Mouse (Mus musculus) cerebellum, adult 9-11 months (tissue): ENCODE measurements around the gene Moxd1.
A peak's percentile ranks its signal among the peaks of the same experiment; 100 is the strongest.
"Not testable (repeated sequence)": the region's sequence is repeated elsewhere in the genome, so short reads cannot be mapped to it uniquely, and the experiment has no call there.

Source experiments
- DNase-seq: peaks from one replicate; pipeline ENCODE4 v3.0.0; 2022

Moxd1 gene

DNA sequence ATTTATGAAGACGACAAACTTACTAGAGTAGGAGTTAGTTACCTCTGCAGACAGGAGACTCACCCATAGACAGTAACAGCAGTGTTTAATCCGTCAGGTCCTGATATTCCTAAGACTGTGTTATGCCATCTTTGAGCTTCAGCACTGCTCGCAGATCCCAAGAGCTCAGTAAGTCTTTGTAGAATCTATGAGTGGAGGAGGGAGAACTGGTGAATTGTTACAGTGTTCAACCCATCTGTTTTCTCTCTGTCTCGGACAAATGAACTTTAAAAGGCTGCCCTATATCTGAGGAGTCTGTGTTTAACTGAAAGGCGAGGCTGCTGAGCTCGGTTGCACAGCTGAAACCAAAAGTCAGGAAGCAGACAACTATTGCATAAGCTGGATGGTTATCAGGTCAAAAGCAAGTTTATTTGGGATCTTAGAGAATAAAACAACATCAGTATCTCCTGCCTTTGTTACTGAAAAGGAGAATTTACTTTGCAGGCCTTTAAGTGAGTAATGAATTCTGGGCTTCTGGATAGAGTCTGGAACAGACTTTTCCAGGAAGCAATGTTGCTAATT is 47.8 kb downstream of the Moxd1 start:
- DNase-seq = no peak

GRCm38 (mm10) chr10:24276211-24276610 is 52.9 kb downstream of the Moxd1 start:
- no peak for DNase-seq

- no peak for DNase-seq
Measured at GRCm38 (mm10) chr10:24282650-24283049, 59.3 kb downstream of the Moxd1 start.

GRCm38 (mm10) chr10:24291611-24292010 is 68.3 kb downstream of the Moxd1 start:
- DNase-seq = no peak

DNA sequence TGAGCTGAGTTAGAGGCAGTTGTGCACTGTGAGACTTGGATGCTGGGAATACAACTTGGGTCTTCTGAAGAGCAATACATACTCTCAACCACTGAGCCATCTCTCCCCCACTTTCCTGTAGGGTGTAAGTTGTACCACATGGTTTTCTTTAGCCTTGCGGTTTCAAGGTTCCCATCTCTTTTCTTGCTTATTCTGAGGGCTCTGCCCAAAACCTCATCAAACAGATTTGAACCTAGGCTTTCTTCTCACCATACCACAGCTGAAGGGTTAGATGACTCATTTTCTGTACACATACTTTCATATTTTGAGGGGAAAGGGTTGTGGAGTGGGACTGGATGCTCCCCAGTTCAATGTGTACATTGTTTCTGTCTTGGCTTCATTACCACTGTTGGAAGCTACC is 69.4 kb downstream of the Moxd1 start:
- no peak for DNase-seq

DNA sequence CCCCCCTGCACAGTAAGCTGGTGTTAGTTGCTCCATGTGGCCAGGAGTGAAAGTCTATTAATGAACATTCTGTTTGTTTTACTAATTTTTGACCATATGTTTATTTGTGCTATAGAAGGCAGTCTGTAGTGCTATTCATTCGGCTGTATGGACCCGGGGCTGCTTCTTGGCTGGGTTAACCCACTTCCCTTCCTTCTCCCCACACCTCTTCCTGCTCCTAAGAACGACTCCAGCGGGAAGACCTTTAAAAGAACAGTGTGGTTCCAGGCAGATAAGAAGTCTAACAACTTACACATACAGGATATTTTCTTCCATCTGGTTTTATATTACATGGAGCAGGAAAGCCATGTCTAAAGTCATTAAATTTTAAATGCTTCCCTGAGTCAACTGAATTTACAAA is 73.3 kb downstream of the Moxd1 start:
- no peak for DNase-seq

GRCm38 (mm10) chr10:24297792-24298191 is 74.5 kb downstream of the Moxd1 start:
- DNase-seq = no peak

DNA sequence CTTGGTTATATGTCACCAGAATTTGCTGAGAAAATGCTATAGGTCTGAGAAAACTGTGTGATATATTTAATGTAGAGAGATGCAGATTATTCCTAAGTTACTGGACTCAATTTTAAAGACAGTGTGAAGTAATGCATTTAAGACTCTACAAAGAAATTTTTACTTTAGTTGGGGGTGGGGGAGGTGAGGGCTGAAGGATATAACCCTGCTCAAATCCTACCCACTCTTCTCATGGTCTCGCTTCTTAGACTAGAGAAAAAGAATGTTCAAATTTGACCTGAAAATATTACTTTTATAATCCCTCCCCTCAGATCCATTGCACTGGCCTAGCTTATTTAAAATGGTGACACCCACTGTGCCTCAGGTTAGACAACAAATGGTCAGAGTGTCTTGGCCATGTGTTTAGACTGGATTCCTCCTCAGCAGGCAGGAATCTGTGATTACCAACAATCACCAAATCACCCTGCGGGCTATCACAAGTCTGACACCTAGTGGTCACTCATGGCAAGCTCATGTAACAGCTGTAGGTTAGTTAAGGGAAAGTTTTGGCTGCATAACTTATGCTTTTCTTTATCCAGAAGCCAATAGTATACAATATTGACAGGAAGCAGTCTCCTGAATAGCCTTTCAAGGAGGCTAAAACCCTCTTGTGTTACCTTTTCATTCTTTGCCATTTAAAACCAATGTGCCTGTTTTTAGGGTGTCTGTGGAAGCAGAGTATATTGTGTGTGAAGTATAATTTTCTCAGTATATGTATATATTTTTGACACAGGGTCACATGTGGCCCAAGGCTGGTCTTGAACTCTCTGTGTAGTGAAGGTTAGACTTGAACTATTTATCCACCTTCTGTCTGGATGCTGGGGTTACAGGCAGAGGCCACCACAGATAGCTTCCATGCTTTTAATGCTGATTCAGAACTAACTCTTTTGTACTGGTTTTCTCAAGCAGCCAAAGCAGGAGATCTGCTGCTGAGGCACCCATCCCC is 75.2 kb downstream of the Moxd1 start:
- peak; percentile 11 for DNase-seq

GRCm38 (mm10) chr10:24312191-24312611 is 88.9 kb downstream of the Moxd1 start:
- DNase-seq = peak; percentile 24

DNA sequence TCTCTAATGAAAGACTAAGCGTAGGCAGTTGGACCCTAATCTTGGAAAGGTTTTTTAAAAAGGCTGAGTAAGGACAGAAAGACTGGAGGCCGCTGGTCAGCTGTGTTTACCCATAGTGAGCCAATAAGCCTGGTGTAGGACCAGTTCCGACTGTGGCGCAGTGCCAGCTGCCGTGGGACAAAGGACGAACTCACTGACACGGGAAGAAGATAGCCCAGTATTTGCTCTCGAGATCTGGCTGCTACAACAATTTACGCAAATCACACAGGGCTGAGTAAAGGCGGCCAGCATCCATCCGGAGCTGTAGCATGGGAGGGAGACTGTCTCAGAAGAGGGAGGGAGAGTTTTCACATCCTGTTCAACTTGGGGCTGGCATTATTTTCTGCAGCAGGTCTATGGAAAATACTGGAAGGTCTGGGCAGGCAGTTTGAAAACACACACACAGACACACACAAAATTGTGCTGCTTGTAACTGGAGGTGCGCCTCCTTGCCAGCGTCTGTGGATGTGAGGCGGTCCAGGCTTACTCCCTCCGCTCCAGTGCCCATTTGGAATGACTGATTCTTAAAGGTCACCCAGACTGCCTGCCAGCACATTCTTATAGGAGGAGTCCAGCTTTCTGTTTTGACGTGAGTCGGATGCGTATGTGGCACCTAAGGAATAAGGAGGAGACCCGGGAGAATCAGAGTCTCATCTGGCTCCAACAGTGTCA is 94.0 kb downstream of the Moxd1 start:
- DNase-seq = peak; percentile 30

GRCm38 (mm10) chr10:24320326-24320725 is 97.0 kb downstream of the Moxd1 start:
- DNase-seq = no peak

DNA sequence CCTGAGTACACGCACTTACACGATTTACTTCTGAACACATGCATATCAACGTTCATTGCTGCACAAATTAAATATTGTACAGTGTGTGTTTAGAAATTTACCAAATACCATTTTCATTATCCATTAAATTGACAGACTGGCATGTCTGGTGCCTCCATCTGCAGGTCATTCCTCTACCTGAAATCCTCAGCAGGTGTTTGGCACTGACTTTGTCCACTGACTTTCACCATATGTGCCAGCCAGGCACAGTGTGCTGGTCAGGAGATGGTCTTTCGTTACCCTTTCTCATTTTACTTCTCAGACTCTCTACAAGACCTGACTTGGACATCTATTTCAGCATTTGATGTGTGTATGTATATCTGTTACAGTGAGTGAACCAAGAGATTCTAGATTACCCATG is 99.7 kb downstream of the Moxd1 start:
- DNase-seq = no peak

- not testable (repeated sequence) for DNase-seq
Measured at GRCm38 (mm10) chr10:24327265-24327664, 103.9 kb downstream of the Moxd1 start.

DNA sequence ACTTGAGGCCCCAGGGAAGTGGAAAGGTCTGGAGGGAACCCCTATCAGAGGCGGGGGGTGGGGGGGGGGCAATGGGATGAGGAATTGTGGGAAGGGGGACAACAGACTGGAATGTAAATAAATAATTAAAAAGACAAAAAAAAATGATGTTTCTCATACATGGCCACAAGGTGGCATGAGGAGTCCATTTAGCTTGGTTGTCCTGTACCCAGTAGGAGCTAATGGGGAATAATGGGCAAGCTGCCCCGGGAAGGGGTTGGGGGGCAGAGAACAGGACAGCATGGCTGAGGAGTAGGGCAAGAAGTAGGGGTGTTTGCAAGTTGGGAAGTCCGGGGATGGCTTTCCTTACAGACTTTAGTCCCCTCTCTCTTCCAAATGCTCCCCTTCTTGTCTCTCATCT is 109.5 kb downstream of the Moxd1 start:
- DNase-seq = no peak

GRCm38 (mm10) chr10:24339593-24340143 is 116.4 kb downstream of the Moxd1 start:
- DNase-seq = no peak

GRCm38 (mm10) chr10:24340551-24341213 is 117.4 kb downstream of the Moxd1 start:
- DNase-seq = no peak

DNA sequence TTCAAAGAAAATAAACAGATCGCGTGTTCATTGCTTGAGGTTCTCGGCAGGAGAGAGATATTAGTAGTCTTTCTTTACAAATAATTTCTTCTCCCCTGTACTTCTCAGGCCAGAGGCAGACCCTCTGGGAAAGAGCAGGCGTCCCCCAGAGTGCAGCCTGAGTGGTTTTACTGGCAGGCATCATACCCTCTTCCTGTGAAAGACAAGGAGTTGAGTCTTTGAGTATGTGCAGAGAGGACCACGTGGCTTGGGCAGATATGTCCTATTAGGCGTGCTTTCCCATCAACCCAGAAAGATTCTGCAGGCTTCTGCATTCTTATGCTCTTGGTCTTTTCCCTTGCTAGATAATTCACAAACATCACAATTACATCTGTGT is 117.9 kb downstream of the Moxd1 start:
- DNase-seq = no peak

DNA sequence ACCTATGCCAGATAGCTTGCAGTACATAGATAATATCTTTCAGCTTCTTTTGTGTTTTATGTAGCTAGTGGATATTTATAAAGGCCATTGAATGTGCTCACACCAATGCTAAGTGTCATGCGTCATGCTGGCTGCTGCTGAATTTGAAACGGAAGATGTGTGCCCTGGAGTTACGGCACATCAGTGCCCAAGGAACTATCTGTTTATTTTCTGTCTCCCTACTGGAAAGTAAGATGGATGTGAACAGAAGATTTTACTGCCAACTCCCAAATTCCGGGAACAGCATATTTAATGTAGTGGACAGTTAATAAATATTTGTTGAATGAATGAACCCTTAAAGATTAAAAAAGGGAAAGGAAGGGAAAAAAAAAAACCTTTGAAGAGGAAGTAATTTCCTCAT is 119.8 kb downstream of the Moxd1 start:
- DNase-seq = no peak
